8 mouse cellular contexts compared by ENCODE assay signal in genomic region chr3:88831177-88832121, GRCm38 (mm10). TPM values are rescaled to one million over a fixed set of nuclear protein-coding genes. Genes with fewer than 3 reads are reported as not detected.
DNase-seq lines count a peak whose midpoint lies in the region; ATAC-seq and TF ChIP-seq lines count a peak whose summit lies in the region.
"Not testable (repeated sequence)": the region's sequence is repeated elsewhere in the genome, so short reads cannot be mapped to it uniquely, and the experiment has no call there.

No protein-coding gene starts in this region.

- TF ChIP-seq POLR2A in limb, embryonic 14.5 days (IDR thresholded peaks at IDR 0.05; ENCODE audit: borderline replicate concordance, extremely low read depth, insufficient read depth, insufficient read length); small intestine, adult 2 months (IDR thresholded peaks at IDR 0.05; ENCODE audit: low read depth, low read length): not testable (repeated sequence)

- not testable (repeated sequence) for H3K4me1 ChIP-seq in forebrain, embryonic 14.5 days (ENCODE audit: control insufficient read depth, insufficient read depth, low read length); heart, embryonic 16.5 days (ENCODE audit: control insufficient read depth, insufficient read depth, low read length); kidney, postnatal 0 days (replicated peaks; ENCODE audit: insufficient read depth, low read length); limb, embryonic 14.5 days (ENCODE audit: control insufficient read depth, insufficient read depth, low read length); midbrain, embryonic 13.5 days (replicated peaks); small intestine, adult 2 months (ENCODE audit: control insufficient read depth, insufficient read depth, insufficient read length, low read length)

- H3K4me2 ChIP-seq in forebrain, embryonic 14.5 days (ENCODE audit: low read length) = peak overlapping the region; percentile 44
- H3K4me2 ChIP-seq in heart, embryonic 16.5 days (ENCODE audit: low read depth, low read length) = peak overlapping the region; percentile 55
- H3K4me2 ChIP-seq in kidney, postnatal 0 days (ENCODE audit: low read length) = peak overlapping the region; percentile 41
- H3K4me2 ChIP-seq in limb, embryonic 14.5 days (replicated peaks; ENCODE audit: low read depth, low read length, severe bottlenecking) = peak overlapping the region; percentile 43
- peak overlapping the region; percentile 58 for H3K4me2 ChIP-seq in midbrain, embryonic 13.5 days (replicated peaks)

- TF ChIP-seq CTCF in kidney, postnatal 0 days (IDR thresholded peaks at IDR 0.05; ENCODE audit: low read depth); small intestine, adult 2 months (IDR thresholded peaks at IDR 0.05; ENCODE audit: extremely low read depth, insufficient read length, insufficient replicate concordance, low read depth, low read length): not testable (repeated sequence)

- H3K9ac ChIP-seq in forebrain, embryonic 14.5 days (ENCODE audit: low read length) = peak overlapping the region; percentile 56
- not testable (repeated sequence) for H3K9ac ChIP-seq in heart, embryonic 16.5 days (ENCODE audit: low read length); kidney, postnatal 0 days (ENCODE audit: low read depth, low read length); limb, embryonic 14.5 days (ENCODE audit: low read depth, low read length, severe bottlenecking)
- H3K9ac ChIP-seq in midbrain, embryonic 13.5 days (replicated peaks) = peak overlapping the region; percentile 73

- peak overlapping the region; percentile 38 for H3K4me3 ChIP-seq in forebrain, embryonic 14.5 days (ENCODE audit: low read depth, low read length)
- H3K4me3 ChIP-seq in heart, embryonic 16.5 days (ENCODE audit: low read length) = peak overlapping the region; percentile 41
- H3K4me3 ChIP-seq in kidney, postnatal 0 days (replicated peaks; ENCODE audit: low read depth, low read length) = 0 out of 2 replicates have a peak overlapping the region, but pooled peaks have one; percentile 11
- H3K4me3 ChIP-seq in limb, embryonic 14.5 days (replicated peaks; ENCODE audit: low read length) = peak overlapping the region; percentile 22
- peak overlapping the region; percentile 53 for H3K4me3 ChIP-seq in midbrain, embryonic 13.5 days (replicated peaks)
- H3K4me3 ChIP-seq in small intestine, adult 2 months (ENCODE audit: low read depth, low read length) = peak overlapping the region; percentile 41

- WGBS in forebrain, embryonic 14.5 days = 2% methylated on average over 15 of the region's 28 CpGs
- WGBS in heart, embryonic 16.5 days = 8% methylated on average over 21 of the region's 28 CpGs
- WGBS in kidney, postnatal 0 days = 2% methylated on average over 21 of the region's 28 CpGs
- 8% methylated on average over 7 of the region's 28 CpGs for WGBS in limb, embryonic 14.5 days
- under 1% methylated on average over 21 of the region's 28 CpGs for WGBS in midbrain, embryonic 13.5 days
- WGBS in small intestine, adult 2 months = 23% methylated on average over 22 of the region's 28 CpGs

- H3K27me3 ChIP-seq in forebrain, embryonic 14.5 days (replicated peaks; ENCODE audit: control insufficient read depth, insufficient read depth, low read length); heart, embryonic 16.5 days (ENCODE audit: control insufficient read depth, insufficient read depth, low read length); kidney, postnatal 0 days (ENCODE audit: insufficient read depth, low read length); limb, embryonic 14.5 days (ENCODE audit: control insufficient read depth, insufficient read depth, low read length); midbrain, embryonic 13.5 days; small intestine, adult 2 months (ENCODE audit: control insufficient read depth, insufficient read depth, low read length): not testable (repeated sequence)

- ATAC-seq in forebrain, embryonic 14.5 days = peak; percentile 81
- ATAC-seq in heart, embryonic 16.5 days (replicated peaks; ENCODE audit: extremely low read depth, insufficient read depth, low FRiP score) = peak; percentile 59
- ATAC-seq in kidney, postnatal 0 days (replicated peaks; ENCODE audit: low FRiP score, low read depth) = peak; percentile 64
- ATAC-seq in limb, embryonic 14.5 days (ENCODE audit: low FRiP score, low read depth) = peak; percentile 55
- ATAC-seq in midbrain, embryonic 13.5 days = peak; percentile 81

- peak overlapping the region; percentile 93 for H3K27ac ChIP-seq in forebrain, embryonic 14.5 days (ENCODE audit: low read depth, low read length)
- H3K27ac ChIP-seq in heart, embryonic 16.5 days (ENCODE audit: low read length) = peak overlapping the region; percentile 71
- H3K27ac ChIP-seq in kidney, postnatal 0 days = 0 out of 2 replicates have a peak overlapping the region, but pooled peaks have one; percentile 13
- H3K27ac ChIP-seq in limb, embryonic 14.5 days (replicated peaks; ENCODE audit: low read depth, low read length) = peak overlapping the region; percentile 74
- peak overlapping the region; percentile 95 for H3K27ac ChIP-seq in midbrain, embryonic 13.5 days
- not testable (repeated sequence) for H3K27ac ChIP-seq in small intestine, adult 2 months (ENCODE audit: insufficient read depth, low read depth, low read length)

- peak; percentile 82 for DNase-seq in CD4-positive, CD25-positive, alpha-beta regulatory T cell, adult 2 months (ENCODE audit: low read depth, low spot score)
- DNase-seq in cerebellum, adult 11 months = peak; percentile 80
- peak; percentile 91 for DNase-seq in forebrain, embryonic 14.5 days (ENCODE audit: low spot score)
- DNase-seq in kidney, postnatal 0 days (ENCODE audit: low spot score) = peak; percentile 35
- peak; percentile 15 for DNase-seq in limb, embryonic 14.5 days (ENCODE audit: low spot score)

- H3K36me3 ChIP-seq in forebrain, embryonic 14.5 days (ENCODE audit: control insufficient read depth, insufficient read depth, low read length); heart, embryonic 16.5 days (ENCODE audit: control insufficient read depth, insufficient read depth); kidney, postnatal 0 days (ENCODE audit: insufficient read depth, low read length); limb, embryonic 14.5 days (ENCODE audit: control insufficient read depth, insufficient read depth, low read length); midbrain, embryonic 13.5 days; small intestine, adult 2 months (ENCODE audit: control insufficient read depth, insufficient read depth, low read length): not testable (repeated sequence)

- not testable (repeated sequence) for H3K9me3 ChIP-seq in forebrain, embryonic 14.5 days (replicated peaks; ENCODE audit: control insufficient read depth, low read length); heart, embryonic 16.5 days (replicated peaks; ENCODE audit: control insufficient read depth, low read length); kidney, postnatal 0 days (replicated peaks; ENCODE audit: low read length); limb, embryonic 14.5 days (ENCODE audit: control insufficient read depth, low read length); midbrain, embryonic 13.5 days

RNA-seq across cellular contexts. Expression of gene Gon4l, which starts 3.6 kb away (rescaled TPM):
- 12.3 and 13.6 TPM in 2 replicates for polyA plus RNA-seq in forebrain, embryonic 14.5 days (2014; fragmentation: Nextera tagmentation; extraction: Ambion mirVana)
- 6.9 and 7.3 TPM in 2 replicates for polyA plus RNA-seq in heart, embryonic 16.5 days (2015; fragmentation: Nextera tagmentation; extraction: Ambion mirVana)
- polyA plus RNA-seq in kidney, postnatal 0 days (2015; fragmentation: Nextera tagmentation; extraction: Ambion mirVana) = 5.9 and 6.0 TPM in 2 replicates
- polyA plus RNA-seq in limb, embryonic 14.5 days (2012; rRNA removed) = 29.0 and 29.9 TPM in 2 replicates
- polyA plus RNA-seq in limb, embryonic 14.5 days (2014; fragmentation: Nextera tagmentation; extraction: Ambion mirVana) = 14.2 and 15.9 TPM in 2 replicates
- polyA plus RNA-seq in midbrain, embryonic 13.5 days (2015; fragmentation: Nextera tagmentation; extraction: Ambion mirVana) = 14.1 and 14.9 TPM in 2 replicates
- 4.5 and 8.7 TPM in 2 replicates for polyA plus RNA-seq in small intestine, adult 2 months (2012; rRNA removed)

RNA-seq across cellular contexts. Expression of gene Syt11, which starts 56.5 kb away (rescaled TPM):
- 188 and 214 TPM in 2 replicates for polyA plus RNA-seq in forebrain, embryonic 14.5 days (2014; fragmentation: Nextera tagmentation; extraction: Ambion mirVana)
- polyA plus RNA-seq in heart, embryonic 16.5 days (2015; fragmentation: Nextera tagmentation; extraction: Ambion mirVana) = 8.1 and 8.2 TPM in 2 replicates
- polyA plus RNA-seq in kidney, postnatal 0 days (2015; fragmentation: Nextera tagmentation; extraction: Ambion mirVana) = 8.8 and 9.1 TPM in 2 replicates
- polyA plus RNA-seq in limb, embryonic 14.5 days (2012; rRNA removed) = 15.3 and 17.5 TPM in 2 replicates
- 13.9 and 20.8 TPM in 2 replicates for polyA plus RNA-seq in limb, embryonic 14.5 days (2014; fragmentation: Nextera tagmentation; extraction: Ambion mirVana)
- 200 and 211 TPM in 2 replicates for polyA plus RNA-seq in midbrain, embryonic 13.5 days (2015; fragmentation: Nextera tagmentation; extraction: Ambion mirVana)
- polyA plus RNA-seq in small intestine, adult 2 months (2012; rRNA removed) = 1.8 and 1.9 TPM in 2 replicates

Comparison
In these comparisons a context has a peak if more than half of its experiments do, and no peak if none do; other contexts are left out.
1. DNase-seq: peak in every context shown above with its lines; median percentile 91 in forebrain, embryonic 14.5 days; 82 in CD4-positive, CD25-positive, alpha-beta regulatory T cell, adult 2 months; 80 in cerebellum, adult 11 months; 35 in kidney, postnatal 0 days; 15 in limb, embryonic 14.5 days.